Mouse (Mus musculus): ENCODE data around the gene Mgmt.
A peak's percentile ranks its signal among the peaks of the same experiment; 100 is the strongest.

Gene Mgmt

DNA sequence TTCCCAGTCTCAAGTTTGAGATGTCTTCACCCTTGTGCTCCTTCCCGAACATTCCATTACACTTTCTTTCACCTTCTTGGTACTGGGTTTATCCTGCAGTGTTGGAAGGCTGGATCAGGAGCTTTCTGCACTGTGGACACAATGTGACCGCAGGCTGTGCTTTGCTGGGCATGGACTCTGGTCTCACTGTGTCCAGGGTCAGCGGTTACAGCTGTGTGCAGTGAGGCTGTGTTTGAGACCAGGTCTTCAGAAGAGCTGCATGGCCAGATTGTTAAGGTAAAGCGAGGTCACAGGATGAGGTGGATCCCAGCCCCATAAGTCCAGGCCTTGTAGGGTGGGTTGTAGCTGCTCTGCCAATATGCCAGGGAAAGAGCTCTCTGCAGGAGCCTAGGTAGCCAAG is 18.5 kb downstream of the Mgmt start:
- DNase-seq (ENCODE audit: low spot score) = no peak

DNA sequence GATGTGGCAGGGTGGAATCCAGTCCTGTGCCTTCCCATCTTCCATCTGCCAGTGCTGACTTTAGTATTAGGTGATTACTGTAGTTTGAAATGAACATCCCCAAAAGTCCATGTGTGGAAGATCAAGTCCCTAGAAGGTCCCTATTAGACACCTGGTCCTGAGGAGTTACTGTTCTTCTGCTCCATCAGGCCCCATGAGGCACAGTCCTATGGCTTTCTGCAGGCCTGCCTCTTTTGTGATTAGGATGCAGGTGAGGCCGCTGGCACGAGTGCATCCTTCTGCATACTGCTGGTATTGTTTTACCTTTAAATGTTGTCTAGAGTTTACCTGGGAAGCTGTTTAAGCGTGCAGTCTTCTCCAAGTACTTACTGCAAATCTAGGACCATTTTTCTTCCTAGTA is 21.6 kb downstream of the Mgmt start:
- no peak for DNase-seq (ENCODE audit: low spot score)

DNA sequence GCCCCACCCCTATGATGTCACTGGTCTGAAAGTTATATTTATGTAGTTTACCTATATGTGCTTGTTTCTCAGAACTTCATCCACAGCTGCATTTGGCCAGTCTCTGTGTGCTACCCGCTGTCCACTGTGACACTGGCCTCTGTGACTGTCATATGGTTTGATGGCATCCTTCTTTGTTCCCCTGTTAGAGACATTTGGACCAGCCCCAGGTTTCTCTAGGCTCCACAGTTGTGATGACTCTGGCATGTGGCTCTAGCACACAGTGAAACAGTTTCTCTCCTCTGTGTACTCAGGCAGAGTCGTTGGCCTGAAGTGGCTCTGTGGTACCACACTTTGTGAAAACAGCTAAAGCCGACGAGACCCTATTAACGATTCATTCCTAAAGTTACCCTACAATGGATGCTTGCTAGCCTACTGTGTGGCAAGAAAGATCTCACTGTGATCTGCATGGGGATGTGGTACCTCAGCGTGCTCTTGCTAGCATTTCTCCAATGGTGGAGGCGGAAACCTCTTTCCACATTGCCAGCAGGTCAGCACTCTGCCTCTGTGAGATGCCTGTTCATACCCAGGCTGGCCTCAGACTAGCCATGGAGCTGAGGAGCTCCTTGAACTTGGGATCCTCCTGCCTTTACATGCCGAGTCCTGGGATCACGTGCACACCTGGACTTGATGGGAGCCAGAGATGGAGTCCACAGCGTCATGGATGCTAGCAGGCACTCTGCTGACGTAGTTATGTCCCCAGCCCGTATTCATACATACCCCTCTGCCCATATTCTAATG is 26.8 kb downstream of the Mgmt start:
- DNase-seq (ENCODE audit: low spot score) = no peak

DNA sequence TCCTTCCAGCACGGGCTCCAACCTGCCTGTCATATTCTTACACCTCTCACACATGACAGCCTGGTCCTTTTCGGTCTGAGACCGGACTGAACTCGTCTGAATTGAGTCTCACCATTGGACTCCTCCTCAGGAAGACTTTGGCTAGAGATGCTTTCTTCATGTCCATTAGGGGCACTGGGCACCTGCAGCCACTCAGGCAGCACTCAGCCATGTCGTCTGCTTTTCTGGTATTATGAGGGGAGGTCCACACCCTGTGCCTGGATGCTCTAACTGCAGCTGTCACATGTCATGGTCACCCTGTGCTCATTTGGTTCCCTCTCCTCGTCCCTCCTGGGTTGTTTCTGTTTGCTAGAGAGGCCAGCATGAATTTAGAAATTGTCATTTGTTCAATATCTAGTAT is 27.8 kb downstream of the Mgmt start:
- no peak for DNase-seq (ENCODE audit: low spot score)

DNA sequence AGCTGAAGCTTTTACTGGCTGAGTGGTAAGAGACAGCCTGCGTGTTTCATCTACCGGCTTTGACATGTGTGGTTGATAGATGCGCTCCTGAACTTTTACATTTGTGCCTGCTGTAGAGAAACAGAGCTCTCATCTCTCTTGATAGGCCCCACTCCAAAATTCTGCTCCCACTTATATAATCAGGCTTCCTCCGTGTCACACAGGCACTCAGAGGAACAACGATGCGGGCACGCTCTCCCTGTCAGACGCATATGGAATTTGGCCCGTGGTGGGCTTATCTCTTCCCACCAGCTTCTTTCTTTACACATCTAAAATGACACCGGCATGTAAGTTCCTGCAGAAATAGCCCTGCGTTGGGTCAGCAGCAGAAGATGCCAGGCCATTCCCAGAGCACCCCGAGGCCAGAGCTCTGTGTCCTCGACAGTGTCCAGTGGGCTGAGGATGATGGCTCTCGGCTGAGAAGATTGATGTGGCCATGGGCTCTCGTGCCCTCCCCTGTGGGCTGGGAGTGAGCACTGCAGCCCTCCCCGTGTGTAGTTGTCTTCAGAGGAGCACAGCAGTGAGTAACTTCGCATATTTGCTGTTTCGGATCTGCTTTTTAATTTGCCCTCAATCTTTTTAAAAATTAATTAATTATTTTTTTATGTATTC is 30.3 kb downstream of the Mgmt start:
- no peak for DNase-seq (ENCODE audit: low spot score)

DNA sequence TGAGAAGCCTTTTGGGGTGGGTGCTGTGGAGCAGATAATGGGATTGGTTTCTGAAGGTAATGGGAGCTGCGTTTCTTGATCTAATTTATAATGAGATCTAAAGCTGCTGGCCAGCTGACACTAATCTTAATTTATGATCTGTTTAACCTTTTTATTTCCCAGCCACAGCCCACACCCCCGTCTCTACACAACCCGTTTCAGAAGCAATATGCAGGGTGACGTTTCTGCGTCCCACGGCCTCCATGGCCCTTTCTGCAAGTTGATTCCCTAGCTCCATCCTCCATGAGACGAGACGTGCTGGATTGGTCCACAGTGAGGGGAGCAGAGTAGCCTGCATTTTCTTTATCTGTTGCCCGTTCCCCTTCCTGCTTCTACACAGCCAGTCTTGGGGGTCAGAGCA is 31.8 kb downstream of the Mgmt start:
- DNase-seq (ENCODE audit: low spot score) = no peak

DNA sequence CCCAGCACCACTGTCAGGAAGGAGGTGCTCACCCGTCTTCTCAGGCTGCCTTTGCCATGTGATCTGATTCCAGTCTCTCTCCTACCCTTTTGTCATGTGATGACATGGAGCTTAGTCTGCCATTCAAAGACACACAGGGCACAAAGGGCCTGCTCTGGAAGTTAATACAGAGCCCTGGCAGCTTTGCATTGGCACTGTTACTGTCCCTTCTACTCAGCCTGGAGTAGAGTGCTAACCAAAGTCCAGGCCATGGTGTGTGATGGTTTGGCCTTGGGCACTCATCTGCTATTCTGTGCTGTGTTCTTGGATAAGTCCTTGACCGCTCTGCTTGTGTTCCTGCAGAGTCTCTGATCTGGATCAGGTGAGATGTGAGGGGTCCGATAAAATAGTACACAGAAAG is 36.0 kb downstream of the Mgmt start:
- no peak for DNase-seq (ENCODE audit: low spot score)

DNA sequence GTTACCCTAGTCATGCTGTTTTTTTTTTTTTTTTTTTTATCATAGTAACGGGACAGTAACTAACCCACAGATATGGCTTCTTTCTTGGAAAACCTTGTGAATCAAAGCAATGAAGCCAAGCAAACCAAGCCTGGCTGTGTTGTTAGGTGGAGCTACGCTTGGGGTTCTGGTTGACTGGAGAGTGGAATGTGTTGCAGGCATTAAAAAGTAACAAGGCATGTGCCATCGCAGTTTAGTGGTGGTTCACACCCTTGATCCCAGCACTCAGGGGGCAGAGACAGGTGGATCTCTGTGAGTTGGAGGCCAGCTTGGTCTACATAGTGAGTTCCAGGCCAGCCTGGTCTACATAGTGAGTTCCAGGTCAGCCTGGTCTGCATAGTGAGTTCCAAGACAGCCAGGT is 39.0 kb downstream of the Mgmt start:
- no peak for DNase-seq (ENCODE audit: low spot score)

DNA sequence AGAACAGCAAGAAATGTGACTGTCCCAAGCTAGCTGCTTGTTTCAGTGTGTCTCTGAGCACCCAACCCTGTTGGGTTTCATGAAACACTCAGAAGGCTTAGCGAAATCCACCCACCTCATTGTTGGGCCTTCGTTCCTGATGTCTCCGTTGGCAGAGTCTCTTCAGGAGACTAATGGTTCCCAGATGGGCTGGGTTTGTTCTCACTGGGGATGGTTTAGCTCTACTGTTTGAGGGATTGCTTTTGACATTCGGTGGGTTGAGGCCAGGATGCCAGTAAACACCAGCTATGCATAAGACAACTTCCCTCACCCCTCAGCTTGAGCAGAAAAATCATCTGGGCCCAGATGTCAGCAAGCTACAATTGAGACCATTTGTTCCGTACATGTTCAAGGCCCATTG is 39.9 kb downstream of the Mgmt start:
- DNase-seq (ENCODE audit: low spot score) = peak; percentile 13

DNA sequence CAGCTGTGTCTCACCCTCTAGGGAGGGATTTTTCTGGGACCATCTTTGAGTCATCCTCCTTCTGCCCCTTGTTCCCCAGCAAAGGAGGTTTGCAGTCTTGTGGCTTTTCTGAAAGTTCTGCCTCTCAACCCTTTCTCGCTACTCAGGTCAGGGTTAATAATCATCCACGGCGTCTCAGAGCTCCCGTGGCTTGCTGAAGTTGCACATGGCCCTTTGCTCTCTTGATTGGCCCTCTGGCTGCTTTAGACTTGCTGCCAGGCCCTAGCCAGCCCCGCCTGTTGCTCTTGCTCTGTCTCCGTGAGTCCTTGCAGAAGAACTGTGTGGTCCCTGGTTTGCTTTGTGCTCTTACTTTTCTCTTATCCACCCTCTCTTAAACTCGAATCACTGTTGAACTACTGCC is 40.4 kb downstream of the Mgmt start:
- DNase-seq (ENCODE audit: low spot score) = no peak

DNA sequence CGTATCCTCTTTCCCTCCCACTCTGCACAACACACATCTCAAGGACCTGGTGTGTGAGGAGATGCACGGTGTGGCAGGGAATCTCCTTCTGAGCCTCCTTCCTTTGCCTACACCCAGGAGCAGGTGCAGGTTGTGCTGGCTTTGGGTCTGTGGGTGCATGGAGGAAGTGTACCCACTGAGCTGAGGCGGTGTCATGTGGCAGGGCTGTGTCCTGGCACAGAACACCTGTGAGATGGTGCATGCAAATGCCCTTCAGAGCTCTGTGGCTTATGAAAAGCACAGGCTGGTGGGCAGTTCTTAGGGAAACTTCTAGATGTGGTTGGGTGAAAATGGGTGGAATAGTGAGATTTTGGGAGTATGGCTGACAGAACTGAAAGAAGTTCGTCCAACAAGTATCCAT is 44.0 kb downstream of the Mgmt start:
- DNase-seq (ENCODE audit: low spot score) = no peak

DNA sequence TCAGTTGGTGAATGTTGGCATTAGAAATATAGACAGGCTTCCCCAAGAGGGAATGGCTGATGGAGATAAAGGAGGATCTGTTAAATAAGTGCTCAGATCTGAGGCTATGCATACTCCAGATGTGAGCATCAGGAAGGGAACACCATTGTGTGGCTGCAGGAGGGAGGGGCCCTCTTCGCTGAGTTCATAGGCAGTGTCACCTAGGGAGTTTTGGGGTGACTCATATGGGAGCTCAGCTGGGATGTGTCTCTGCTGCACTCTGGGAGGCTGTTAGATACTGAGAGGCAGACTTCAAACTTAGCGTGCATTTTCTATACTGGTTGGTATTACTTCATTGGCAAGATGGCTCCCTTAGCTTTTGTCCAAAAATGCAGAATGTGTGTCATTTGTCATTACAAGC is 48.0 kb downstream of the Mgmt start:
- no peak for DNase-seq (ENCODE audit: low spot score)

DNA sequence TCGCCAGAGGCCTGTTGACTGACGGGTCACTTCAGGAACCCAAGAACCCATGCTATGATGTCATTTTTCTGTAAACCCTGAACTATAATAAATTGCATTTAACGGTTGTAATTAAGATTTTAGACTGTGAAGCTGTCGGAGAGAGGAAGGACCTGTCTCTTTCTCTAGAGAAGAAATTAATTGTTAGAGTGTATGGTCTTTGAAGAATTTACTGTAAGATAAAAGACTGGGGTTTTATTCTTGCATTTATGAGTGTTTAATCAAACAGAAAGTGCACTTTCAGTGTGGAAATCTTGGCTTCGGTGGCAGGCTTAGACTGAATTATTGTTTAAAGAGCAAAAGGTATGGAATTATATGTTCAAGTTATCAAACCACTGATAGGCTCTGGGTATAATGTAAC is 49.5 kb downstream of the Mgmt start:
- DNase-seq (ENCODE audit: low spot score) = no peak

DNA sequence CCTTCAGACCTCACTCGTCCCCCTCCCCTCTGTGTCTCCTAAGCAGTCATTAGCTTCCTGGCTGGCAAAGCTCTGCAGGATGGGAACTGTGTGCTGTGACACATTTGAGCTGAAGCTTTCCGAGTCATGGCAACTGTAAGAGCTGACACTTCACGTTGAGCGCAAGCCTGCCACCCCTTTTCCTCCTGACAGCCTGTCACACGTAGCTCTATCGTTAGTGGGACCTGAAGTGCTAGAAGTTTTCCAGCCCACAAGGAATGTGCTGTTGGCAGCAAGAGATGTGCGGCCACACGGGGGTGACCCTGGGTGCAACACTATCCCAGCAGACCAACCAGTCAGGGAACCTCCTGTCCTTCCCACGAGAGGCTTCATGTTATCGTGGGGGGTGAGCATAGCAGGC is 51.3 kb downstream of the Mgmt start:
- peak; percentile 8 for DNase-seq (ENCODE audit: low spot score)

DNA sequence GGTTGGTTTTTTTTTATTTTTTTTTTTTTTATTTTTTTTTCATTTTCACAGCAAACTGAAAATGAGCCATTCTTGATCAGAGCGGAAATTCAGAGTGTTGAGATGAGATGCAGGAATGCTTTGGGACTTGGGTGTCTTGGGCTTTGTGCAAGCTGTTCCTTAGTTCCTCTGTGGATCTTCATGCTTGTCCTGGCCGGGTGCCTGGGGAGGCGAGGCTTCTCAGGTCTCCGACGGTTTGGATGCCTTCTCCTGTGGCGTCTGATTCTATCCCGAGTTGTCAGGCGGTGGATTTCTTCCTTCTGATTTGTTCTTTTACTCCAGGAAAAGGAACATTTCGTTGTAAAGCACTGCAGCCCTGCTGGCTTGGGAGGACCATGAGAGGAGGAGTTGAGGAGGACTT is 51.7 kb downstream of the Mgmt start:
- no peak for DNase-seq (ENCODE audit: low spot score)

DNA sequence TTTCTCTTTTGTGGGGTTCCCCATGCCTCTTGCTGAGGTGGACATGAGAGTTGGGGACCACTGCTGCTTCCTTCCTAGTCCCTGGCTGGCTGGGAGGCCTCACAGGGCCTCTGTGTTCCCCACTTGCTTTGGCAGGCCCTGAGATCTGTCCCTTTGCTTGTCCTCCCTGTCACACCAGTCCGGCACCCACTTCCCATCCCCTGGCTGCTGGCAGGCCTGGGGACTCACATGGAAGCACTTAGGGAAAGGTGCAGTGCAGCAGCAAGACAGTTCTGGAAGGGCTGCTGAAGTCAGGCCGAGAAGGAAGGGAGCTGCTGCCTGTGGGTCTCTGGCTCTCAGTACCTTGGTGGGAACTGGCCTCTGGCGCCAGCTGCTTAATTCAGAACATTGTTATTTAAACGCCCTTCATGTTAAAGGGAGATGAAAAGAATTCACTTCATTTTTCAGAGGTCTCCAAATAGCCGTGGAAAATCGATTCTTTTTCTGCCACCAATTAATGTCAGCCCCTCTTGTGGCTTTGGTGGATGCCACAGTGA is 53.9 kb downstream of the Mgmt start:
- DNase-seq (ENCODE audit: low spot score) = peak; percentile 35

DNA sequence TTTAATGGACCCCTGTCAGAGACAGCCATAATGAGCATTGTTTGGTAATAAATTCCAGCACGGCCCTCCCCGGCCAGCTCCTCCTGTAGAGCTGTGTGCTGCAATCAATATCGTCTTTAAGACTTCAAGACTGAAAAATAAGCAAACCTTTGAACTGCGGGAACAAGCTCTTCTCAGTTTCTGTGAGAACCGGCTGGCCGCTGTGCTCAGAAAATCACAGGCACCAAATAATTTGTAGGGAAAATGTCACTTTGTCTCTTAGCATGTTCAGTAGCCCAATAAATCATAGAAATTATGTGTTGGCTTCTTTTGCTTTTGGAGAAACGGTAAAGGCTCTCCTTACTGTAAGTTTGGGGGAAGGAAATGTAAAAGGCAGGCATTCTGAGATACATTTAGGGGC is 58.2 kb downstream of the Mgmt start:
- DNase-seq (ENCODE audit: low spot score) = peak; percentile 47

DNA sequence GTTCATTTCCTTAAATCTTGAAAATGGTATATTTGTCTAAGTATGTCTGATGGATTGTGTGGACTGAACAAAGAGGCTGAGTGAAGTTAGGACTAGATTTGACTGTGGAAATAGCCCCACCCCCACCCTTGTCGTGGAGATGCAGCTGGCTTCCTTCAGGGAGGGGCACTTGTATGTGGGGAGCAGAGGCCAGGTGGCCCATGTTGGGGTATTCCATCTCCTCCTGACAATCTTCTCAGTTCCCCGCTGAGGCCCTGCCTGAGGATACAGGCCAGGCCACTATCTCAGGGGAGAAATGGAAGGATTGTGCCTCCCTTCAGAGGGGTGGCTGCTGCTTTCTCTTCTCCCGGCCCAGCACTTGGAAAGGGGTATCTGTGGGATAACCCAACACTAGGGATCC is 58.8 kb downstream of the Mgmt start:
- DNase-seq (ENCODE audit: low spot score) = peak; percentile 24

DNA sequence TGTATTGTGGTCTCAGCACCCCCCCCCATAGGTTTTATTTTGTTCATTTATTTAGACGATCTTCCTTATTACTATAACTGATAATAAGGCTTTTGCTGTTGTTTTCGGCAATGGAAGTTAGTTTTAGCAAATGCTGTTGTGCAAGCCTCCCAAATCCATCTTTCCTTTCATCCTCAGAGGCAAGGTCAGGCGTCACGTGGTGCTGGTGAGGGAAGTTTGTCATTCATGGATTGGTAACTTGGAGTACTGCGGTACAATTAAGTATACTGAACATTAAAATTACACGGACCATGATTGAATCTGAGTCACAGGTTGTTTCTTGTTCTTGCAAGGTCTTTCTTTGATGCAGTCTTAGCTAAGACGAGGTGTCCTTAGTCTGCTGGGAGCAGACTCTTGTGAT is 77.9 kb downstream of the Mgmt start:
- DNase-seq (ENCODE audit: low spot score) = no peak

DNA sequence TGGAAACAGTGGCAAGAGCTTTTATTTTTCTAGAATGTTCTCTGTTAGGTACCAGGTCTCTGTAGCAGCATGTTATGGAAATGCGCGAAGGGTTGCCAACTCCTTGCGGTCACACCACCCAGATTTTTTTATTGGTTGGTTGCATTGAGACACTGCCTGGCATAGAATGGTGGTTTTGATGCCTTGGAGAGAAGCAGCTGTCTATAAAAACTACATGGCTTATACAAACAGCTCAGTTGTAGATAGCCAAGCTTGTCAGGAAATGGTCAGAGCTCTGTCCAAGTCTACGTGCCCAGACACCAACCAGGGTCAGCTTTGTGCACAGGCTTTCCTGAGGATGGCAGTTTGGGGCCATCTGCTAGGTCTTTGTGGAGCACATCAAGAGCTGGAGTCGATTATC is 80.6 kb downstream of the Mgmt start:
- no peak for DNase-seq (ENCODE audit: low spot score)

DNA sequence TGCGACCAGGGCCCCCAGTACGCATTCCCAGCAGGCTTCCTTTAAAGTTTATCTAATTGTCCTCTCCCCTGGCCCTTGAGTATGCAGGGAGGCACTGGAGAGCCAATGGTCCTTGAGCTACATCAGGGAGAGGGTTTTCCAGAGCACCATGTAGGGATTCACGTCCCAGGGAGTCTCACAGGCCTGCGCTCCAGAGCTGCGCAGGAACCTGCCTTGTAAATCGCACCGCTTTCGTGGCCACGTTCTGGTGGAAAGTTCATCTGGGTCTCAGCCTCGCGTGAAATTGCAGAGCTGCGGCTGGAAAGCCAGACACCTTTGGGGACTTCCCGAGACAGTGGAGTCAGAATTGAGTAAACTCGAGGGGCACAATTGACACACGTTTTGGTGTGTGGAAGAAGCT is 103.0 kb downstream of the Mgmt start:
- DNase-seq (ENCODE audit: low spot score) = no peak

DNA sequence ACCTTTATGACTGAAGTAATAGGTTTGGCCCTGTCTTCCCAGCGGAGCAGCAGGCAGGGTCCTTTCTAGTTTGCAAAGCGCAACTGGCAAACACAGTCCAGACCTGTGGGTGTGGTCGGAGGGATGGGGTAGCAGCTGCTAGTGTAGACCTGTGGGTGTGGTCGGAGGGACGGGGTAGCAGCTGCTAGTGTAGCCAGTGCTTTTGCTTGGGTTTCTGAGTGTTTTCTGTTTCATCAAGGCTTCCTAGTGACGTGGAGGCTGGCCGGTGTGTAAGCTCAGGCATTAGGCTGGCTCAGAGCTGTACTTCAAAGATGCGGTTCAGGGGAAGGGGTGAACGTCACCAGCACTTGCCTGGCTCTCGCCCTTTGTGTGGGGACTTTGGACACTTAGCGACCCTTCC is 106.3 kb downstream of the Mgmt start:
- no peak for DNase-seq (ENCODE audit: low spot score)

DNA sequence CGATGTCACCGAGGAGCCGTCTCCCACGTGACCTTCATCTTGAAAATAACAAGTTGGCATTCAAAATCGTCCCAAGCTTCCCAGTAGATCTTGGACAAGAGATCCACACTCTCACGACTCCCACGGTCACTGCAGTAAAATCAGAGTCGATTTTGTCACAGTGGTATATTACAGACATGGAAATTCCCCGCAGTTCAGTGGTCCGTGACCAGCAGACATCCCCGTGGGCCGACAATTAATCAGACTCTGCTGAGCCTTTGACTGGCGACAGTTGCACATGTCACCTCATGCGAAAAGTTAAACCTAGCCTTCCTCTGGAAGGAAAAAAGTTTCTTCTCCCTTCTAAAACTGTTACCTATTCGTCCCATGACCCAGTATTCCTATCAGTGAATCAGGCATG is 106.8 kb downstream of the Mgmt start:
- DNase-seq (ENCODE audit: low spot score) = no peak

DNA sequence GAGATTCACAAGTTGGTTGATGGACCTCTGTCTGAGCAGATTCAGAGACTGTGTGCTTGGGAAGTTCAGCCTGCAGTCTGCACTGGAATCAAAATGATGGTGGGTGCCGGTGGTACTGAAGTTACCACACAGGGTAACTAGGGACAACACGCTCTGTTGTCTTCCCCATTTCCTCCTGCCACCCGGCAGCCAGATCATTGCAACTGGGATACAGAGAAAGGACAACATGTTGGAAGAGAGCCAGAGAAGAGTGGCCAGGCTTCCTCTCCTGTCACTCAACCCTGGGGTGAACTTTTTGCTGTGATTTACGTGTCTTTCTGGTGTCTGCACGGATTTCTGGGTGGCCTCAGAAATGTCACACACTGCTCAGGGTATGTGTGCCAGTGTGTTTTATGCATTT is 107.4 kb downstream of the Mgmt start:
- no peak for DNase-seq (ENCODE audit: low spot score)

All from embryo, embryonic 10.5 days (tissue).